Mouse (Mus musculus) heart, postnatal 36 days (tissue): ENCODE results near the gene Ankrd27. TPM values are rescaled to one million over a fixed set of nuclear protein-coding genes. Genes with fewer than 3 reads are reported as not detected.
A peak's percentile ranks its signal among the peaks of the same experiment; 100 is the strongest.

Experiments used
- DNase-seq, 2 experiments: peaks; one replicate each; pipeline ENCODE4 v3.0.0; 2021 to 2022
- intact Hi-C: fragments of 180-260 bp; cut with DNase I; formaldehyde crosslinking; loops from one replicate; pipeline ENCODE4 v1.15.1; 2025
- total RNA-seq, 2 experiments: library from RNA; stranded (reverse); gene quantifications; 2 replicates each; pipeline ENCODE4 v1.2.3; 2021

Gene Ankrd27
- total RNA-seq, 2 experiments from 2014 or later = 11.2 to 13.0 TPM

DNA sequence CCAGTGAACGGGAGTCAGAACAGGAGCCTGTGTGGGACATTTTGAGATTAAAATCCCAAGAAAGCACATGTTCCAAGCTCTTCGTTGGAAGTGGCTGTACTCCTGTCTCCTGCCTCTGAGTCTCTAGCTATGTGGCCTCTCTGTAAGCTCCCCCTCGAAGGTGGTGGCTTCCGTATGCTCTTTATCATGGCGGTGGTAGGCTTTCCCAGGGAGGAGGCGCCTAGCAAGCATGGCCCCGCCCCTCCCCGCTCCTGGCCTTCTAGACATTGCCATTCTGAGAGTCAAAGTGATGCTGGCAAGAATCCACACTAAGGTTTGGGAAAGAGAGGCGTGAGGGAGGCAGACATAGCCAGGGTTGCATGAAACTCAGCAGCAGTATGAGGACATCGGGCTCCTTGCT, 36.6 kb downstream of the Ankrd27 start:
- intact Hi-C loops = no loop called here
- DNase-seq = no peak

DNA sequence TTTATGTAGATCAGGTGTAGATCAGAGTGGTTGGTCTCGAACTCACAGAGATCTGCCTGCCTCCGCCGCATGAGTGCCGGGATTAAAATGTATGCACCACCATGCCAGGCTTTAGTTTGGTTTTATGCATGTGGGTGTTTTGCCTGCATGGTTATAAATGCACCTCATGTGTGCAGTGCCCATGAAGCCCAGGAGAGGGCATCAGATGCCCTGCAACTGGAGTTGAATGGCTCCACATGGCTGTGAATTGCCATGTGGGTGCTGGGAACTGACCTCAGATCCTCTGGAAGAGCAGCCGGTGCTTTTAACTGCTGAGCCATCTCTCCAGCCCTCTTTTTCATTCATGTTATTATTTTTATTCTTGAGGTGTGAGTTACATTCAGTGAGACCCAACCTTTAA, 40.0 kb downstream of the Ankrd27 start:
- DNase-seq = no peak
- intact Hi-C loops = no loop called here

DNA sequence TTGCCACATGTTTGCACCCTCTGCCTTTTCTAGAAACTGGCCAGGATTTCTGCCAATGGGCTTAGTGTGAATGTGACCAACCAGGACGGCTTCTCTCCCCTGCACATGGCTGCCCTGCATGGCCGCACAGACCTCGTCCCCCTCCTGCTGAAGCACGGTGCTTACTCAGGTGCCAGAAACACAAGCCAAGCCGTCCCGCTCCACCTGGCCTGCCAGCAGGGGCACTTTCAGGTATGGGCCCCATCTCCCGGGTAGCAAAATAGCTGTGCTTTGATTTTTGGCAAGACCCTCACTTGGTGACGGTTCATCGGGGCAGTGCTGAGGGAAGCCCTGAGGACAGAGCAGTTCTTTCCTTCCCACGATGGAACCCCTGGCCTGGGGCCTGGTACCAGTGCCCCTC, 41.3 kb downstream of the Ankrd27 start:
- no peak for DNase-seq
- intact Hi-C loops = no loop called here

DNA sequence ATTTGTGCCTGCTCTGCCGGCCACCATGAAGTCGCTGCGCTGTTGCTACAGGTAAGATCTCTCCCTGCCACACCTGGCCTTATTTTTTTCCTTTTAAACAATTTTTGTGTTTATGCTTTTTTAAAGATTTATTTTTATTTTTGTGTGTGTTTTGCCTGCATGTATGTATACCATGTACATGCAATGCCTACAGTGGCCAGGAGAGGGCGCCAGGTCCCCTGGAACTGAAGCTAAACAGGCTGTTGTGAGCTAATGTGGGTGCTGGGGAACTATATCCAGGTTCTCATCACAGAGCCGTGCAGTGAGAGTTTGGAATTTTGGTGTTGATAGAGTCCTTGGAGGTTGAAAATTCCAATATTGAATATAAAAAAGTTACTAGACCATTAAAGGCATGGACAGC, 42.5 kb downstream of the Ankrd27 start:
- DNase-seq = peak in 1 of 2 experiments; percentile 35
- intact Hi-C loops = no loop called here

DNA sequence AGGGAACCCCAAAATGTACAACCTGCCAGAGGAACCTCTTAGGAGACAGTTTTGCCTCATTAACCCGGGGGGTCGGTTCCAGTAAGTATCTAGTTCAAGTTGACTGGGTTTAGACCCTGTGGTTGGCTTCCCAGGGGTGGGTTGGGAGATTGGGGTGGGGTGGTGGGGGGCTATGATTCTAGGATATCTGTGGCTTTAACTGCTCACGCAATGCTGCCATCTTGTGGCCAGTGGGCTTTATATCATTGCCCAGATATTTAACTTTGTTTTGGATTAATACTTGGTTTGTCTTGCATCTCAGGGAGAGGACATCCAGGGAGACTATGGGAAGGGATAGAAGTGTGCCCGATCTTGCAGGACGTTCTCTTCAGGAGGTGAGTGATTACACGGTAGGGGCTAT, 50.2 kb downstream of the Ankrd27 start:
- DNase-seq = peak; percentile 5 to 23
- intact Hi-C loops = loop anchor here (1.0 kb wide), 1 partner anchor 90 kb away; no protein-coding TSS in a partner anchor

- intact Hi-C loops = loop anchor here (1.0 kb wide), 1 partner anchor 91 kb away; no protein-coding TSS in a partner anchor
- no peak for DNase-seq
Measured at GRCm38 (mm10) chr7:35636874-35637273, 50.8 kb downstream of the Ankrd27 start.

- DNase-seq = no peak
- intact Hi-C loops = loop anchor here (10.0 kb wide), 1 partner anchor 245 kb away; the partner anchor contains the start of genes Cep89 and Faap24
Measured at GRCm38 (mm10) chr7:35640072-35640471, 54.0 kb downstream of the Ankrd27 start.

GRCm38 (mm10) chr7:35646317-35647081, 60.5 kb downstream of the Ankrd27 start:
- intact Hi-C loops = loop anchor here (5.0 to 10.0 kb wide), 2 partner anchors 59 to 252 kb away; partner anchors contain the start of genes Ankrd27, Cep89, Faap24 and Rgs9bp
- DNase-seq = peak in 1 of 2 experiments; percentile 18

DNA sequence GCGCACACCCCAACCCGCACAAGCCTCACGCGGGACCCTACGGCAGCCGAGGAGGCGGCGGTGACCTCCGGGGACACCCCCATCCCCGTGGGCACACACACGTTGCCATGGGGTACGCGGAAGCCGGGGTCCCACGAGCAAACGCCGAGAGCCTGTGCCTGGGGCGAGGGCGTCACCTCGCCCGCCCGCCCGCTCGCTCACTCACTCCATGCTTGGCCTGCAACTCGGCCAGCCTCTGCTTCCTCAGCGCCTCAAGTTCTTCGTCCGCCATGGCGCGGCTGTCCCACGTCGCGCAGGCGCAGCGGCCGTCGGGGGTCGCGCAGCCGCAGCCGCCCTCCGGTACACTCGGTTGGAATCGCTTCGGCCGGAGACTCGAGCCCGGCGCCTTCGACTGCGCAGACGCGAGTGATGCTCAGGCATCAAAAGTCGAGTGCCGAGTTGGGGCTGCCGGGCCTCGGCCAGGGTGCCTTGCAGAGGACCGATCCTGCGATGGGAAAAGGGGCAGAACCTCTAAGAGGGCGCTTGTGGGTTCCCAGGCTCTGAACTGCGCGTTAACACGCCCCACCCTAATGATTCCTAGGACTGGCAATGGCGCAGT, 61.2 kb downstream of the Ankrd27 start, which contains the start of gene Pdcd5:
TSS of gene Pdcd5 (minus strand) at position 421 of the 598 bp plus-strand sequence.
- DNase-seq = peak; percentile 98 to 99
- intact Hi-C loops = loop anchor here (5.0 to 10.0 kb wide), 2 partner anchors 60 to 252 kb away; partner anchors contain the start of genes Ankrd27, Cep89, Faap24 and Rgs9bp

GRCm38 (mm10) chr7:35648239-35649069, 62.4 kb downstream of the Ankrd27 start:
- intact Hi-C loops = loop anchor here (5.0 to 10.0 kb wide), 2 partner anchors 61 to 254 kb away; partner anchors contain the start of genes Ankrd27, Cep89, Faap24 and Rgs9bp
- DNase-seq = no peak

GRCm38 (mm10) chr7:35649071-35649470, 63.0 kb downstream of the Ankrd27 start:
- intact Hi-C loops = loop anchor here (5.0 to 10.0 kb wide), 2 partner anchors 62 to 254 kb away; partner anchors contain the start of genes Ankrd27, Cep89, Faap24 and Rgs9bp

GRCm38 (mm10) chr7:35650716-35651410, 64.8 kb downstream of the Ankrd27 start:
- intact Hi-C loops = no loop called here
- no peak for DNase-seq

More at GRCm38 (mm10) chr7:35649071-35649470, 63.0 kb downstream of the Ankrd27 start:
- DNase-seq = peak in 1 of 2 experiments; percentile 9

DNA sequence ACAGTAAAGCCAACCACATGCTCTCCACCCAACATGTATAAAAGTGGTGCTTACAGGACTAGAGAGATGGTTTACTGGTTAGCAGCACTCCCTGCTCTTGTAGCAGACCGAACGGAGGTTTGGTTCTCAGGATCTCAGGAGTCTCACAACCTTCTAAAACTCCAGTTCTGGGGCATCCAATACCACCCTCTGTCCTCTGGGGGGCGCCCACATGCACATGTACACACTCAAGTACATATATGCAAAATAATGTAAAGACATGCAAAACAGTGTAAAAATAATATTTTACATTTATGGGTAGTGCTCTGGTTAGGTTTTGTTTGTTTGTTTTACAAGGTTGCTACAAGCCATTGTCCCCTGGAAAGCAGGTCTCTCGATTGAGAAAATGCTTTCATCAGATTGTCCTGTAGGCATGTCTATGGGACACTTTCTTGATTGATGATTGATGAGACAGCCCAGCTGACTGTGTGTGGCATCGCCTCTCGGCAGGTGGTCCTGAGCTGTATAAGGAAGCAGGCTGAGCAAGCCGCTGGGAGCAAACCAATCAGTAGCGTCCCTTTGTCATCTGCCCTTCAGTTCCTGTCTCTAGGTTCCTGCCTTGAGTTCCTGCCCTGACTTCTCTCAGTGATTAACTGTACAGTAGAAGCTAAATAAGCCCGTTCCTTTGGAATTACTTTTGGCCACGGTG, 65.7 kb downstream of the Ankrd27 start:
- DNase-seq = no peak
- intact Hi-C loops = no loop called here

DNA sequence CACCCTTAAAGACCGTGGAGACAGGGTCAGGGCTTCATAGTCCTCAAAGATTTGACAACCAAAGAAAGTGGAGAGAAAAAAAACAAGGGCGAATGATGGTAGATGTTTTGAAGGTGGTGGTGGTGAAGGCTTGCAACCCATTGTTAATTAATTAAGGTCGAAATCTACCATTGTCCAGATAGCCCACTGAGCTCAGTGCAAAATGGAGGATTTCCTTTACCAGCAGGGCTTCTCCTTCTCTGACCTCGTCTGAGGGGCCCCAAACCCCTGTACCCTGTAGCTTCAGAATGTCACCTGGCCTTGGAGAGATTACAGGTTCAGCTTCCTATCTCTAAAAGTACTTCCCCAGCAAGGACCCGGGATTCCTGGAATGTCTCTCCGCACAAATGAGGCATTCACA, 71.8 kb downstream of the Ankrd27 start:
- no peak for DNase-seq
- intact Hi-C loops = no loop called here

DNA sequence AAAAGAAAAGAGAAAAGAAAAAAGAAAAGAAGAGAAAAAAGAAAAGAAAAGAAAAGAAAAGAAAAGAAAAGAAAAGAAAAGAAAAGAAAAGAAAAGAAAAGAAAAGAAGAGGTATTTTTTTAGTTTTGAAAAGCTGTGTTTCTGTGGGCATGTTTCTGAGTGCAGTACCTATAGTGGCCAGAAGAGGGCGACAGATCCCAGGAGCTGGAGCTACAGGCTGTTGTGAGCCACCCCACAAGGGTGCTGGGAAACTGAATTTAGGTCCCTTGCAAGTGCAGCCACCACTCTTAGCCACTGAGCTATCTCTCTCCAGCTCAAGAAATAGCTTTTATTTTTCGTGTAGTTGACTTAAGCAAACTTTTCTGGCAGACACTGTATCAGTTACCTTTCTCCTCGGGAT, 73.1 kb downstream of the Ankrd27 start:
- peak in 1 of 2 experiments; percentile 47 for DNase-seq
- intact Hi-C loops = no loop called here

GRCm38 (mm10) chr7:35663790-35664376, 77.8 kb downstream of the Ankrd27 start:
- no peak for DNase-seq
- intact Hi-C loops = no loop called here

- intact Hi-C loops = loop anchor here (5.0 kb wide), 1 partner anchor 189 kb away; no protein-coding TSS in a partner anchor
- DNase-seq = no peak
Measured at GRCm38 (mm10) chr7:35668066-35669041, 82.3 kb downstream of the Ankrd27 start.

DNA sequence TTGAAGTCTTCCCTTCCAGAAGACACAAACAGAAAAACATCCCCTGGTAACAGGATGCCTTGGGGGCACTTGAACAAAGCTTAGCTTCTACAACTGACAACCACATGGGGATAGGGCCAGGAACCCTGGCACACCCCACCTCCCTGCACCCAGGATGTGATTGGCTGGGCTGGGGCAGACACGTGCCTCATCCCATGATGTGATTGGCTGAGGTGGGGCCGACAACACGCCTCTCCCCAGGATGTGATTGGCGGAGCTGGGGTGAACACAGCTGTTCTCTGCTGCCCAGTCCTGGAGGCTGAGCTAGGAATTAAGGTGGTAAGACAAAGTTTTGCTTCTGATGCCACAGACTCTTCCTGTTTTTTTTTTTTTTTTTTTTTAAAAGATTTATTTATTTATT, 92.9 kb downstream of the Ankrd27 start:
- DNase-seq = no peak
- intact Hi-C loops = no loop called here
